Mouse (Mus musculus) olfactory bulb, adult 2 months (tissue): ENCODE data around the gene Nol4l. TPM values are rescaled to one million over a fixed set of nuclear protein-coding genes. Genes with fewer than 3 reads are reported as not detected.

Source experiments
- H3K27ac ChIP-seq: fragments of 200-500 bp; 2 replicates; pipeline ENCODE4 v1.5.1; 2012; ENCODE audit warnings: low read depth, low read length; ENCODE audit not compliant: insufficient read depth
- H3K4me1 ChIP-seq: fragments of 200-500 bp; 2 replicates; pipeline ENCODE4 v1.6.1; 2012; ENCODE audit warnings: low read length; ENCODE audit not compliant: control insufficient read depth, insufficient read depth
- H3K4me3 ChIP-seq: fragments of 200-500 bp; 2 replicates; pipeline ENCODE4 v1.5.1; 2012; ENCODE audit warnings: mild to moderate bottlenecking, low read depth, low read length, moderate library complexity; ENCODE audit not compliant: insufficient read depth
- CTCF ChIP-seq: fragments of 200-500 bp; IDR thresholded peaks from 2 replicates; pipeline ENCODE4 v1.5.1; 2012; ENCODE audit warnings: low read depth, mild to moderate bottlenecking, low read length, moderate library complexity; ENCODE audit not compliant: insufficient read depth
- POLR2A ChIP-seq: fragments of 200-500 bp; IDR thresholded peaks from 2 replicates; pipeline ENCODE4 v1.6.1; 2012; ENCODE audit warnings: mild to moderate bottlenecking, low read depth, low read length, moderate library complexity; ENCODE audit not compliant: insufficient read depth
- WGBS: fragments of 180-500 bp; shearing (Covaris S2); methylation state at CpG from one replicate; pipeline ENCODE4 v1.1.7; 2018; 5-methylcytosine and 5-hydroxymethylcytosine counted together
- polyA plus RNA-seq: library from polyadenylated mRNA; stranded (reverse); fragments of >200 nt; gene quantifications from 2 replicates; pipeline ENCODE4 v1.2.4, GENCODE M21; 2012; ENCODE audit warnings: low replicate concordance; ENCODE audit not compliant: missing spikeins, insufficient read depth, insufficient read length

The Nol4l gene
- polyA plus RNA-seq, 1 experiment = 194 TPM

DNA sequence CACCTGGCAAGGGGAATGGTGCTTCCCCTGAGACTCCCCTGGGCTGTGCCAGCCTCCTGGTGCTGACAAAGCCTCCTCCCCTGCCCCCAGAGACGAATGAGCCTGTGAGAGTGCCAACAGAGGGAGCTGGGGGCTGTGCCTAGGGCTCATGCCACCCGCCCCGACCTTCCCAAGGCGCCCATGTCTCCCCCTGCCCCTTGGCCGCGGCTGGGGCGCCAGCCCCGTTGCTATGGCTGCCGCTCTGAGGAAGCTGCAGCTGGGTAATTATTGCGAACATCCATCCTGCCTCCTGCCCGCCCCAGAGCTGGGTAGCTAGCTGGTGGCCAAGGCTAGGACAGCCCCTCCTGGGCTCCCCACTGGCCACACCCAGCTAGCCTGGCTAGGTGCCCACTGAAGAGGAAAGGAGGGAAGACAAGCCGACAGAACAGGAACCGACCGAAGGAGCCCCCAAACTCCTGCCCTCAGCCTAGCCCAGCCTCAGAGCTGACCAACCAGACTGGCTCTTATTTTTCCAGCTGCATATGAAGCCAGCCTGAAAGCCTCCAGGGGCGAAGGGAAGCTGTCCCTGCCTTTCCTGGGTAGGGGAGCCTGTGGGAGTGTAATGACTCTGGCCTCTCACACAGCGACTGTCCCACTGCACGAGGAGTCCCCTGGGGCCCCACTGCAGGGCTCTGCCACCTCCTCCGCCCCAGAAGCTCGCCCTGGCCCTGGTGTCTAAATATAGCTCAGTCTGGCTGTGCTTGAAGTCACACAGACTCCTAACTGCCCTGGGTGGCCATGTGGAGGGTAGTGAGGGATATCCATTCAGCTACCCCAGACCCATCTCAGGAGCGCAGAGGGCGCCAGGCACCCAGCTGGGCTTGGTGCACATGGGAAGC lies 31.1 kb upstream of the Nol4l start:
- WGBS = 6% methylated on average over 21 of the region's 21 CpGs
- H3K4me1 ChIP-seq = peaks cover 34% of the 10 kb centered on the region
- H3K27ac ChIP-seq = peak overlapping the region; percentile 71
- TF ChIP-seq CTCF (no peak), POLR2A (no peak)
- peak overlapping the region; percentile 23 for H3K4me3 ChIP-seq

GRCm38 (mm10) chr2:153559613-153560152 lies 29.9 kb upstream of the Nol4l start:
- Histone ChIP-seq H3K4me3 (no peak overlapping the region), H3K27ac (peak overlapping the region; percentile 71; the same call in 1 of the 2 replicates), H3K4me1 (peaks cover 34% of the 10 kb centered on the region)
- WGBS = 50% methylated on average over 8 of the region's 8 CpGs
- TF ChIP-seq POLR2A (no peak), CTCF (no peak)

DNA sequence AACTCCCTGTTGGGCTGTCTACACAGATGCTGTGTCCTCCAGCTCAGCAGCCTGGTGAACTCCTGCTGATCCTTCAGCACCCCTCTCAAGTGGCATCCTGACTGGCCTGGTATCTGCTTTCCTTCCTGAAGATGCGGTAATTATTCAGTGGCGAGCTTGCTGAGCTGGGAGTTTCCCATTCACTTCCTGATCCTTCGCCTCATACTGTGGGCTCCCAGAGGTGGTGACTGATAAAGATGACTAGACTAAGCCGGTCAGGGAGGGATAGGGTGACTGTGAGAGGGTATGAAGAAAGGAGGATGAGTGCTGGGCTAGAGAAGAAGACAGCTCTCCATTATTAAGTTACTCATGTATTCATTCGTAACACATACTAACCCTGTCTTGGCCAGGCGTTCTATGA lies 28.7 kb upstream of the Nol4l start:
- Histone ChIP-seq H3K27ac (no peak overlapping the region), H3K4me3 (no peak overlapping the region), H3K4me1 (peaks cover 34% of the 10 kb centered on the region)
- WGBS = 80% methylated on average over 6 of the region's 6 CpGs
- no peak for TF ChIP-seq CTCF
- TF ChIP-seq POLR2A = no peak

GRCm38 (mm10) chr2:153557259-153557658 lies 27.5 kb upstream of the Nol4l start:
- Histone ChIP-seq H3K27ac (no peak overlapping the region), H3K4me3 (no peak overlapping the region), H3K4me1 (peaks cover 29% of the 10 kb centered on the region)
- TF ChIP-seq CTCF = no peak
- TF ChIP-seq POLR2A = no peak
- 92% methylated on average over 4 of the region's 4 CpGs for WGBS

DNA sequence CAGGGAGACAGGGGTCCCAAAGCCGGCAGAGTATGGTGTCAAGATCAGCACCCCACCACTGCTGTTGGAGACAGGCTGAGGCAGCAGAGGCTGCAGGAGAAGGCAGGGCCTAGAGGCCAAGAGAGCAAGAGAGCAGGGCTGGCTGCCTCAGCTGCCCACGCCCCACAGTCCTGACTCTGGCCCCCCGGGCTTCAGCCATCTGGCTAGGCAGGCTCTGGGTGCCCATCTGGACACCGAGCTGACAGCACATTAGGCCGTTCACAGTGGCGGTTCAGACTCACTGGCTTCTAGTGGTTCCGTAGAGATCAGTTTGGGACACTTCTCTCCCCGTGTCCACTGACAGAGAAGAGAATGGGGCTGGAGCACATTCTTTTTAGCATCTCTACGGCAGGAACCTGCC lies 26.4 kb upstream of the Nol4l start:
- no peak overlapping the region for H3K4me3 ChIP-seq
- TF ChIP-seq CTCF (no peak), POLR2A (no peak)
- H3K27ac ChIP-seq = no peak overlapping the region
- 78% methylated on average over 9 of the region's 9 CpGs for WGBS
- H3K4me1 ChIP-seq = peaks cover 19% of the 10 kb centered on the region

- TF ChIP-seq POLR2A (no peak), CTCF (no peak)
- WGBS = 91% methylated on average over 7 of the region's 7 CpGs
- no peak overlapping the region for H3K27ac ChIP-seq
- H3K4me3 ChIP-seq = no peak overlapping the region
- peaks cover 3% of the 10 kb centered on the region for H3K4me1 ChIP-seq
Observed at GRCm38 (mm10) chr2:153554543-153554942, 24.8 kb upstream of the Nol4l start.

- no peak overlapping the region for H3K4me3 ChIP-seq
- 90% methylated on average over 8 of the region's 8 CpGs for WGBS
- TF ChIP-seq POLR2A (no peak), CTCF (no peak)
- H3K27ac ChIP-seq = no peak overlapping the region
- H3K4me1 ChIP-seq = peaks cover 18% of the 10 kb centered on the region
Observed at GRCm38 (mm10) chr2:153549486-153549885, 19.7 kb upstream of the Nol4l start.

DNA sequence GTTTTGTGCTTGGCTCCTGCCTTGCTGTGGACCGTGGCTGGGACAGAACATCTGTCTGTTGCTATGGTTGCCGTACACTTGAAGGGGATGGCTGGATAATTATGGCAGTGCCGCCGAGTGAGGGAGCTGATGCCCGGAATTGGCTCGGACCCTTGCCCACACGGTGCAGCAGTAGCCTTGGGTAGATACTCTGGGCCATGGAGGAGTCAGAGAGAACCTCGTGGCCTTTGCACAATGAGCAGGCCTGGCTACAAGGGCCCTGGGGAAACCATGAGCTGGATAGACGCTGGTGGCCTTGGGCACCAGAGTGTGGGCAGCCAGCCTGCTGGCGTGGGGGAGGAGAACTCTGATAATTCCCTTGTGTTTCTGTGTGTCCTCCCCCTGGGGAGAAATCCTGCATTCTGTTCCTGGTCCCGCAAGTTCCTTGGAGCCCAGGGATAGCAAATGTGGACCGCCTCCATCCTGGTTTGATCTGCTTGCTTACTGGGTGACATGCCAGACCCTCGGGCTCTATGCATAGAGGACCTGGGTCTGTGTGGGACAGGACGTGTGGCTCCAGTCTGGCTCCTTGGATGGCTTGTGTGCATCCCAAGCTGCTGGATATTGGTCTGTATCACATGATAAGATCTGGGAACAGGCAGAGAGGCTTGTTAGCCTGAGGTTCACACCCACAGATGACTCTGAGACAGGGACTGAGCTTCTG lies 18.6 kb upstream of the Nol4l start:
- TF ChIP-seq CTCF (no peak), POLR2A (no peak)
- 30% methylated on average over 14 of the region's 14 CpGs for WGBS
- H3K27ac ChIP-seq = no peak overlapping the region
- no peak overlapping the region for H3K4me3 ChIP-seq
- H3K4me1 ChIP-seq = peaks cover 23% of the 10 kb centered on the region

DNA sequence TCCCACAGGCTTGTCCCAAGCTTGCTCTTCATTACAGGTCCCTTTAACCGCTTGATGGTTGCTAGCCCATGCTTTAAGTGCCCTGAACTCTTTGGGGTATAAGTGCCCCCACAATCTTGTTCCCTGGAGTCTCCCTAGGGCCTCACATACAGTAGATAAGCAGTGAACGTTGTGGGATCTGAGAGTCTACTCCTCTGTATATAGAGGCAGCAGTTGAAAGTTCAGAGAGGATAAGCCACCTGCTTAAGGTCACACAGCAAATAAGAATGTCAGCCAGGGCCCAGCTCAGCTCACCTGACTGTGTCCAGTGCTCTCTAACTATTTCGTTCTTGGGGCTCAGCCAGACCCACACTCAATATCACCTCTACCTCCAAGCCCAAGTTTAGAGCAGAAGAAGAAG lies 17.9 kb upstream of the Nol4l start:
- 86% methylated on average over 3 of the region's 3 CpGs for WGBS
- H3K4me1 ChIP-seq = peaks cover 30% of the 10 kb centered on the region
- no peak overlapping the region for H3K27ac ChIP-seq
- TF ChIP-seq CTCF = no peak
- TF ChIP-seq POLR2A = no peak
- H3K4me3 ChIP-seq = no peak overlapping the region
